Mouse (Mus musculus) intestine, embryonic 15.5 days (tissue): ENCODE measurements around the gene Gm10961. TPM values are rescaled to one million over a fixed set of nuclear protein-coding genes. Genes with fewer than 3 reads are reported as not detected.
"Not testable (repeated sequence)": the region's sequence is repeated elsewhere in the genome, so short reads cannot be mapped to it uniquely, and the experiment has no call there.

Experiments
- ATAC-seq: fragments of 200-750 bp; cut with Nextera tagmentation; 2 replicates; pipeline ENCODE4 v1.8.0; 2017; ENCODE audit warnings: moderate TSS enrichment, moderate library complexity
- H3K27ac ChIP-seq: fragments of 300-500 bp; sonication (generic); 2 replicates; pipeline ENCODE4 v1.5.1; 2015; ENCODE audit warnings: mild to moderate bottlenecking, inconsistent platforms
- H3K27me3 ChIP-seq: fragments of 300-500 bp; sonication (generic); replicated peaks from 2 replicates; pipeline ENCODE4 v1.6.1; 2015; ENCODE audit warnings: inconsistent platforms
- H3K36me3 ChIP-seq: fragments of 300-500 bp; sonication (generic); 2 replicates; pipeline ENCODE4 v1.6.1; 2015; ENCODE audit warnings: inconsistent platforms
- H3K4me1 ChIP-seq: fragments of 300-500 bp; sonication (generic); replicated peaks from 2 replicates; pipeline ENCODE4 v1.6.1; 2015; ENCODE audit warnings: inconsistent platforms
- H3K4me2 ChIP-seq: fragments of 300-500 bp; sonication (generic); replicated peaks from 2 replicates; pipeline ENCODE4 v1.6.1; 2015; ENCODE audit warnings: mild to moderate bottlenecking, inconsistent platforms
- H3K4me3 ChIP-seq: fragments of 300-500 bp; sonication (generic); replicated peaks from 2 replicates; pipeline ENCODE4 v1.5.1; 2015; ENCODE audit warnings: inconsistent platforms
- H3K9ac ChIP-seq: fragments of 300-500 bp; sonication (generic); 2 replicates; pipeline ENCODE4 v1.6.1; 2015; ENCODE audit warnings: inconsistent platforms
- H3K9me3 ChIP-seq: fragments of 300-500 bp; sonication (generic); 2 replicates; pipeline ENCODE4 v1.6.1; 2016; ENCODE audit warnings: inconsistent platforms
- WGBS: fragments of 180-500 bp; shearing (Covaris S2); methylation state at CpG from one replicate; pipeline ENCODE4 v1.1.7; 2015; 5-methylcytosine and 5-hydroxymethylcytosine counted together
- polyA plus RNA-seq: library from polyadenylated mRNA; unstranded; fragments of >200 nt; fragmentation: Nextera tagmentation; extraction: Ambion mirVana; gene quantifications from 2 replicates; pipeline ENCODE4 v1.2.1, GENCODE M21; 2015

The Gm10961 gene
- polyA plus RNA-seq, 1 experiment from 2014 or later, result not detected

GRCm38 (mm10) chr3:107637606-107638172 lies 6.6 kb downstream of the Gm10961 start:
- 58% methylated on average over 5 of the region's 5 CpGs for WGBS

DNA sequence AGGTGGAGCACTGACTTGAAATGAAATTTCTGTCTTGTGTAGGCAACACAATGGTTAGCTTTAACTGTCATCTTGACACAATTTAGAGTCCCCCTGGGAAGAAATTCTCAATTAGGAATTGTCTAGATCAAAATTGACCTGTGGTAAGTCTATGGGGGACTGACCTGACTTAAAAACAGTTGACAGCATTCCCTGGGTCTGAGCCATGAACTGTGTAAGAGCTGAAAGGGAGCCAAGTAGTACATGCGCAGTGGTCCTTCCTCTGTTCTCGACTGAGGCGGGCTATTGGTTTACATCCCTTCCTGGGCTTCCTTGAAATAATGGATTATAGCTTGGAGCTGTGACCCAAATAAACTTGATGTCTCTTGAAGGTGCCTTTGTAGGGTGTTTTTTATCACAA lies 15.8 kb downstream of the Gm10961 start:
- no peak overlapping the region for H3K9ac ChIP-seq
- no peak overlapping the region for H3K4me3 ChIP-seq
- no peaks in the 10 kb centered on the region for H3K9me3 ChIP-seq
- no peak overlapping the region for H3K4me2 ChIP-seq
- no peaks in the 10 kb centered on the region for H3K27me3 ChIP-seq
- H3K36me3 ChIP-seq, result no peaks in the 10 kb centered on the region
- 0 out of 2 replicates have a peak, but pooled peaks cover 2% of the 10 kb centered on the region for H3K4me1 ChIP-seq
- 83% methylated on average over 3 of the region's 3 CpGs for WGBS
- no peak overlapping the region for H3K27ac ChIP-seq
- no peak for ATAC-seq

More at GRCm38 (mm10) chr3:107637606-107638172, 6.6 kb downstream of the Gm10961 start:
- no peaks in the 10 kb centered on the region for H3K36me3 ChIP-seq
- no peaks in the 10 kb centered on the region for H3K27me3 ChIP-seq
- H3K9ac ChIP-seq, result no peak overlapping the region
- peak; percentile 49 for ATAC-seq
- no peak overlapping the region for H3K4me3 ChIP-seq
- H3K9me3 ChIP-seq, result no peaks in the 10 kb centered on the region
- no peaks in the 10 kb centered on the region for H3K4me1 ChIP-seq
- H3K4me2 ChIP-seq, result no peak overlapping the region
- H3K27ac ChIP-seq, result no peak overlapping the region

DNA sequence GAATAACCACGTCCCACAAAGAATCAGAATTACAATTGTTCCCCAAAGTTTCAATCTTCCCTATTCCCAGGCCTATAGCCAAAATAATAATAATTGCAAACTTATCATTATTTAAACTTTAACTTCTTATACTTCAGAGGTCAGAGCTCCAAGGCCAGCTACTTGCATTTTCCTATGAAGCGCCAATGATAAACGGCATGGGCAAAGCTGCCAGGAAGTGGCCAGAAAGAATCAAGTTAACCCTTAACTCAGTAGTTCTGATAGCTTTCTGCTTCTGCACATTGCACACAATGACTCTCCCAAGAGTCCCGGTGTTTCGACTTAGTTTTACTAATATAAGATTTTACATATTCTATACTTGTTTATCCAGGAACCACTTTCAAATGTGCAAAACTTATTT lies 19.2 kb downstream of the Gm10961 start:
- H3K4me2 ChIP-seq, H3K4me1 ChIP-seq, H3K9ac ChIP-seq, H3K9me3 ChIP-seq, H3K36me3 ChIP-seq, H3K27ac ChIP-seq, ATAC-seq, H3K27me3 ChIP-seq, H3K4me3 ChIP-seq: not testable (repeated sequence)
- WGBS, result 45% methylated on average over 5 of the region's 5 CpGs

- 88% methylated on average over 3 of the region's 3 CpGs for WGBS
These were observed 21.8 kb downstream of the Gm10961 start for GRCm38 (mm10) chr3:107652968-107653367.

DNA sequence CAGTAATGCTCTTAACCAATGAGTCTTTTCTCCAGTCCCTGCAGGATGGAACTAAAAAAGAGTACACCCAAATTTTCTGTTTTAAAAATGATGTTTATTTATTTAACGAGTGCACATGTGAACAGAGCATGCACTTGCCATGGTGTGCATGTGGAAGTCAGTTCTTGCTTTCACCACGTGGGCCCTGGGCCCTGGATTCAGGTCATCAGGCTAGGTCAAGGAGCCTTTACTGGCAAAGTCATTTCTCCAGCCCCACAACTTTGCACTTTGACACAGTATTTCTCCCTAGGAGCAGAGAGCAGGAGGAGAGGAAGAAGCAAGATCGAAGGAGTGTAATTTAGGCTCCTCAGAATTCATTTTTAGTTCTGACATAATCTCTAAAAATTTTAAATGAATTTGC lies 23.7 kb downstream of the Gm10961 start:
- 69% methylated on average over 3 of the region's 3 CpGs for WGBS
- H3K27ac ChIP-seq, result no peak overlapping the region
- no peaks in the 10 kb centered on the region for H3K27me3 ChIP-seq
- H3K4me3 ChIP-seq, result no peak overlapping the region
- H3K9ac ChIP-seq, result no peak overlapping the region
- no peak overlapping the region for H3K4me2 ChIP-seq
- H3K9me3 ChIP-seq, result no peaks in the 10 kb centered on the region
- H3K36me3 ChIP-seq, result no peaks in the 10 kb centered on the region
- no peak for ATAC-seq
- H3K4me1 ChIP-seq, result no peaks in the 10 kb centered on the region

More at GRCm38 (mm10) chr3:107652968-107653367, 21.8 kb downstream of the Gm10961 start:
- H3K9me3 ChIP-seq, result no peaks in the 10 kb centered on the region
- H3K4me1 ChIP-seq, result no peaks in the 10 kb centered on the region
- no peaks in the 10 kb centered on the region for H3K36me3 ChIP-seq
- ATAC-seq, result no peak
- H3K27me3 ChIP-seq, result no peaks in the 10 kb centered on the region
- no peak overlapping the region for H3K4me3 ChIP-seq
- H3K27ac ChIP-seq, result no peak overlapping the region
- H3K4me2 ChIP-seq, result no peak overlapping the region
- H3K9ac ChIP-seq, result no peak overlapping the region

DNA sequence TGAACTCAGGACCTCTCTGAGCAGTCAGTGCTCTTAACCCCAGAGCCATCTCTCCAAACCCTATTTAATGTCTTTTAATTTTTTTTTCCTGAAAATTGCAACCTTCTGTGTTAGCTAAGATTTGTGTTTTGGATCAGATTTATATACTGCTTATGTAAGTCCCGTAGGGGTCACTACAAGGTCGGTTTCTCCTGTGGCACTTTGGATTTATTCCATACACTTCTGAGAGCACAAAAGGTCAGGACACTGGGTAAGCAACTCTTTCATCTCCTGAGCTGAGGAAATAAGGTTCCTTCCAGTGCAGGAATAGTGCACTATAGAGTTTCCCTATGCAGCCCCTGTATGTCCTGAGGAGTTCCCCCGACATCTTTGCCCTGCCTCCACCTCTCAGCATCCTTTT lies 24.4 kb downstream of the Gm10961 start:
- no peaks in the 10 kb centered on the region for H3K27me3 ChIP-seq
- no peak overlapping the region for H3K27ac ChIP-seq
- no peaks in the 10 kb centered on the region for H3K9me3 ChIP-seq
- H3K4me2 ChIP-seq, result no peak overlapping the region
- H3K36me3 ChIP-seq, result peaks cover 5% of the 10 kb centered on the region; the same call in 1 of the 2 replicates
- H3K4me1 ChIP-seq, result no peaks in the 10 kb centered on the region
- no peak overlapping the region for H3K4me3 ChIP-seq
- no peak for ATAC-seq
- H3K9ac ChIP-seq, result no peak overlapping the region
- 50% methylated on average over 3 of the region's 3 CpGs for WGBS

- Histone ChIP-seq H3K4me3 (no peak overlapping the region), H3K9me3 (no peaks in the 10 kb centered on the region), H3K27ac (no peak overlapping the region), H3K9ac (no peak overlapping the region), H3K4me2 (no peak overlapping the region), H3K4me1 (no peaks in the 10 kb centered on the region), H3K27me3 (no peaks in the 10 kb centered on the region), H3K36me3 (peaks cover 5% of the 10 kb centered on the region; the same call in 1 of the 2 replicates)
- WGBS, result 79% methylated on average over 2 of the region's 2 CpGs
- no peak for ATAC-seq
These were observed 25.0 kb downstream of the Gm10961 start for GRCm38 (mm10) chr3:107656151-107656550.

DNA sequence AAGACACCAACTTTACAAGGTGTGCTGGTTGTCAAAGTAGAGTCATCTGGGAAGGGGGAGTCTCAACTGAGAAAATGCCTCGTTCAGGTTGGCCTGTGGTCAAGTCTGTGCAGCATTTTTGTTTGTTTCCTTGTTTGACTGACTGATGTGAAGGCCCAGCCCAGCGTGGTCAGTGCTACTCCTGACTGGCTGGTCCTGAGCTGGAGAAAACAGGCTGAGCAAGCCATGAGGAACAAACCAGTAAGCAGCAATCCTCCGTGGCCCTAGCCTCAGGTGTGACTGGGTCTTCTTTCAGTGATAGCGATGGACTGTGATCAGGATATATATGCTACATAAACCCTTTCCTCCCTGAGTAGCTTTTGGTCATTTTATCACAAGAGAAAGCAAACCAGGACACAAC lies 25.8 kb downstream of the Gm10961 start:
- no peak for ATAC-seq
- no peak overlapping the region for H3K9ac ChIP-seq
- H3K4me2 ChIP-seq, result no peak overlapping the region
- WGBS, result 68% methylated on average over 4 of the region's 4 CpGs
- H3K9me3 ChIP-seq, result no peaks in the 10 kb centered on the region
- no peak overlapping the region for H3K27ac ChIP-seq
- H3K36me3 ChIP-seq, result peaks cover 5% of the 10 kb centered on the region; the same call in 1 of the 2 replicates
- H3K27me3 ChIP-seq, result no peaks in the 10 kb centered on the region
- H3K4me1 ChIP-seq, result no peaks in the 10 kb centered on the region
- no peak overlapping the region for H3K4me3 ChIP-seq

DNA sequence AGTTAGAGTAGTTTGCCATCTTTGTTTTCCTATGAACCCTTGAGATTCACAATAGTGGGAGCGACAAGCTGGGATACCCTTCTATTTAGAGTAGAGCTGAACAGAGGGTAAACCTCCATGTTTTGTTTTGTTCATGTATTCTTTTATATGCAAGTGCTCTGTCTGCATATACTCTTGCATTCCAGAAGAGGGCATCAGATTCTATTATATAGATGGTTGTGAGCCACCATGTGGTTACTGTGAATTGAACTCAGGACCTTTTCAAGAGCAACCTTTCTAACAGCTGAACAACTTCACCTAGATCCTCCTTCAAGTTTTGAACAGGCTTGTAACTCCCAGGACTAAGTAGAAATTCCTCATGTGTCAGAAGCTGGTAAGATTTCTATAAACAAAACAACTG lies 27.9 kb downstream of the Gm10961 start:
- H3K4me2 ChIP-seq, result no peak overlapping the region
- H3K9ac ChIP-seq, result no peak overlapping the region
- WGBS, result 94% methylated on average over 1 of the region's 1 CpGs
- no peaks in the 10 kb centered on the region for H3K4me1 ChIP-seq
- no peaks in the 10 kb centered on the region for H3K27me3 ChIP-seq
- no peak for ATAC-seq
- no peaks in the 10 kb centered on the region for H3K9me3 ChIP-seq
- H3K27ac ChIP-seq, result no peak overlapping the region
- H3K4me3 ChIP-seq, result no peak overlapping the region
- peaks cover 10% of the 10 kb centered on the region; the same call in 1 of the 2 replicates for H3K36me3 ChIP-seq

DNA sequence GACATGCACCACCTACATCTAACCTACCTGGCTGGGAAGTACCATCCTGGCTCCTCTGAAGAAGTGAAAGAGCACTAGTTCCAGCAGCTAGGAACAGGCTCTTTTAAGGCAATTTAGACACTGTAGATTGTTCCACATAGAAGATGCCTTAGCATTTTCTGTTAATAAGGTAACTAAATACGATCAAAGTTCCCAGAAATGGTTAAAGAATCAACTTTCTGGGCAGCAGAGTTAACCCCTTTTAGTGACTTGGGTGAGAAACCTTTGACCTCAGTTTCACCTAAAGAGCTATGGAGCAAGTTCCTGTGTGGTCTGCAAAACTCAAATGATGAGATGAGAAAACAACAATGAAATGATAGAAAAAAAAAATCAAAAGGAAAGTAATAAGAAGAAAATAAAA lies 33.5 kb downstream of the Gm10961 start:
- no peaks in the 10 kb centered on the region for H3K27me3 ChIP-seq
- H3K36me3 ChIP-seq, result peaks cover 48% of the 10 kb centered on the region
- no peak for ATAC-seq
- no peak overlapping the region for H3K4me3 ChIP-seq
- no peak overlapping the region for H3K4me2 ChIP-seq
- H3K9ac ChIP-seq, result no peak overlapping the region
- H3K4me1 ChIP-seq, result no peaks in the 10 kb centered on the region
- no peak overlapping the region for H3K27ac ChIP-seq
- WGBS, result 93% methylated on average over 1 of the region's 1 CpGs
- H3K9me3 ChIP-seq, result no peaks in the 10 kb centered on the region

DNA sequence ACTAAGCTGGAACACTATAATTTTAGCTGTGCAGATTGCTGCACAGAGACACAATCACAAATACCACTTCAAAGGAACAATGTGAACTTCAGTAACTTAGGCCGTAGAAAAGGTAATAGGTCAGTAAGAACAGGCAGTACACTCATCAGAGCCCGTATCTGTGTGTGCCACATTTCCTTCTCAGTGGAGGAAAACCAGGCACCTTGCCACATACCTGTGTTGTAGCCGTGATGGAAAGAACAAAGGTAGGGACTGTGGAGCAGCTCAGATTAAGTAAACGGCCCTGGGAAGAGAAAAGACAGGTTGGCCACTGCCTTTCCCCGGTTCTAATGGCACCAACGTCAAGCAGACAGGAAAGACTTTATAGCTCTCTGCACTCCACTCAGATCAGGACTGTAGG lies 36.3 kb downstream of the Gm10961 start:
- Histone ChIP-seq H3K4me3 (no peak overlapping the region), H3K27ac (no peak overlapping the region), H3K4me1 (no peaks in the 10 kb centered on the region), H3K9ac (no peak overlapping the region), H3K4me2 (no peak overlapping the region), H3K27me3 (no peaks in the 10 kb centered on the region), H3K36me3 (peaks cover 47% of the 10 kb centered on the region), H3K9me3 (no peaks in the 10 kb centered on the region)
- ATAC-seq, result no peak
- WGBS, result 73% methylated on average over 6 of the region's 6 CpGs

DNA sequence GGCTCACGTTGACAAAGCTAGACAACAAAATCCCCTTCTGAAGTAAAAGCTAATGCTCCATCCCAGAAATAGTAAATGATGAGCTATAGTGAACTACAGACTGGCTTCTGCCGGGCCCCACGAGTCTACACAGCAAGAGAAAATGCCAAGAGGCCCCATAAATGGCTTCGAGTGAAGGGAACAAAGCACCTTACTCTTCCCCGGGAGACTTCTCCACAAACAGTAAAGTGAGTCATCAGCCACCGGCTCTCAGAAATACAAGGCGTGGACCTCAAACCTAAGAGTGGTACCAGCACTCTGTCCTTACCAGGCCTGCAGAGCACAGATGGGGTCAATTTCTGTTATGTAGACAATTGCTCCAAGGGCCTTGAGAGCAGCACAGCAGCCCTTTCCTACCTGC lies 37.7 kb downstream of the Gm10961 start:
- WGBS, result 81% methylated on average over 7 of the region's 7 CpGs
- ATAC-seq, result no peak
- peaks cover 49% of the 10 kb centered on the region for H3K36me3 ChIP-seq

GRCm38 (mm10) chr3:107670500-107670899 lies 39.4 kb downstream of the Gm10961 start:
- H3K9ac ChIP-seq, result no peak overlapping the region
- WGBS, result 72% methylated on average over 4 of the region's 4 CpGs
- no peak overlapping the region for H3K4me3 ChIP-seq
- no peaks in the 10 kb centered on the region for H3K4me1 ChIP-seq
- H3K36me3 ChIP-seq, result peaks cover 44% of the 10 kb centered on the region
- no peak overlapping the region for H3K4me2 ChIP-seq
- no peak for ATAC-seq
- H3K27ac ChIP-seq, result no peak overlapping the region
- no peaks in the 10 kb centered on the region for H3K9me3 ChIP-seq
- no peaks in the 10 kb centered on the region for H3K27me3 ChIP-seq

More for the DNA sequence above, 37.7 kb downstream of the Gm10961 start:
- Histone ChIP-seq H3K27ac (no peak overlapping the region), H3K4me2 (no peak overlapping the region), H3K9me3 (no peaks in the 10 kb centered on the region), H3K4me1 (no peaks in the 10 kb centered on the region), H3K9ac (no peak overlapping the region), H3K4me3 (no peak overlapping the region), H3K27me3 (no peaks in the 10 kb centered on the region)
